Mouse (Mus musculus) embryonic fibroblast, embryonic 13.5 days (primary cell): ENCODE measurements around the gene Dda1.

Experiments used
- CTCF ChIP-seq: IDR thresholded peaks from 2 replicates; pipeline ENCODE4 v1.5.1; 2011; ENCODE audit warnings: mild to moderate bottlenecking, control low read depth, low read length, moderate library complexity, borderline replicate concordance; ENCODE audit not compliant: insufficient read depth
- POLR2A ChIP-seq: IDR thresholded peaks from 2 replicates; pipeline ENCODE4 v1.6.1; 2011; ENCODE audit warnings: low read depth, mild to moderate bottlenecking, control low read depth, low read length, moderate library complexity

DNA sequence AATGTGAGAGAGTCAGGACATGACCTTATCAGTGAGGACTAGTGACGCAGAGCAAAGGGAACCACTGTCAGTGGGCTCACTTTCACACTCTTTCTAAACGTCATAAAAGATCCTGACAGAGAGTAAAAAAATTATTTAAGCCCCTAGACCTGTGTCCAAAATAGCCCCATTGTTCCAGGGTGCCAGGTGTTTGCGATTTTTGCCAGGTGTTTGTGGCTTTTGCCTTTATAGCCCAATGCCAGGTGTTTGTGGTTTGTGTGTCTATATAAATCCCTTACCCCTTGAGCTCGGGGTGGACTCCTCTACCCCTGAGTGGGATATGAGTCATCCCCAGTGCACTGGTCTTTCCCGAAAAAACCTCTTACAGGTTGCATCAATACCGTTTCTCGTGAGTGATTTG is 23.9 kb upstream of the Dda1 start:
- no peak for TF ChIP-seq CTCF
- no peak for TF ChIP-seq POLR2A
